Mouse (Mus musculus) forebrain, embryonic 15.5 days (tissue): ENCODE results near the gene Cpm. TPM values are rescaled to one million over a fixed set of nuclear protein-coding genes. Genes with fewer than 3 reads are reported as not detected.

ENCODE experiments used
- ATAC-seq: fragments of 200-750 bp; cut with Nextera tagmentation; replicated peaks from 2 replicates; pipeline ENCODE4 v1.8.0; 2017; ENCODE audit warnings: mild to moderate bottlenecking, moderate TSS enrichment, moderate library complexity
- H3K27ac ChIP-seq: fragments of 300-500 bp; sonication (generic); replicated peaks from 2 replicates; pipeline ENCODE4 v1.5.1; 2015; ENCODE audit warnings: mild to moderate bottlenecking, inconsistent platforms
- H3K27me3 ChIP-seq: fragments of 300-500 bp; sonication (generic); 2 replicates; pipeline ENCODE4 v1.6.1; 2015; ENCODE audit warnings: inconsistent platforms
- H3K36me3 ChIP-seq: fragments of 300-500 bp; sonication (generic); 2 replicates; pipeline ENCODE4 v1.6.1; 2015; ENCODE audit warnings: mild to moderate bottlenecking, inconsistent platforms
- H3K4me1 ChIP-seq: fragments of 300-500 bp; sonication (generic); 2 replicates; pipeline ENCODE4 v1.6.1; 2015; ENCODE audit warnings: inconsistent platforms
- H3K4me2 ChIP-seq: fragments of 300-500 bp; sonication (generic); replicated peaks from 2 replicates; pipeline ENCODE4 v1.6.1; 2015; ENCODE audit warnings: mild to moderate bottlenecking, inconsistent platforms
- H3K4me3 ChIP-seq: fragments of 300-500 bp; sonication (generic); 2 replicates; pipeline ENCODE4 v1.5.1; 2015; ENCODE audit warnings: mild to moderate bottlenecking, inconsistent platforms
- H3K9ac ChIP-seq: fragments of 300-500 bp; sonication (generic); replicated peaks from 2 replicates; pipeline ENCODE4 v1.6.1; 2015; ENCODE audit warnings: mild to moderate bottlenecking, inconsistent platforms
- H3K9me3 ChIP-seq: fragments of 300-500 bp; sonication (generic); 2 replicates; pipeline ENCODE4 v1.6.1; 2016; ENCODE audit warnings: inconsistent platforms
- WGBS: fragments of 180-500 bp; shearing (Covaris S2); methylation state at CpG from one replicate; pipeline ENCODE4 v1.1.7; 2015; ENCODE audit warnings: mixed read lengths; 5-methylcytosine and 5-hydroxymethylcytosine counted together
- polyA plus RNA-seq: library from polyadenylated mRNA; unstranded; fragments of >200 nt; fragmentation: Nextera tagmentation; extraction: Ambion mirVana; gene quantifications from 2 replicates; pipeline ENCODE4 v1.2.1, GENCODE M21; 2015

Gene Cpm
- polyA plus RNA-seq, 1 experiment from 2014 or later = 4.0 TPM

DNA sequence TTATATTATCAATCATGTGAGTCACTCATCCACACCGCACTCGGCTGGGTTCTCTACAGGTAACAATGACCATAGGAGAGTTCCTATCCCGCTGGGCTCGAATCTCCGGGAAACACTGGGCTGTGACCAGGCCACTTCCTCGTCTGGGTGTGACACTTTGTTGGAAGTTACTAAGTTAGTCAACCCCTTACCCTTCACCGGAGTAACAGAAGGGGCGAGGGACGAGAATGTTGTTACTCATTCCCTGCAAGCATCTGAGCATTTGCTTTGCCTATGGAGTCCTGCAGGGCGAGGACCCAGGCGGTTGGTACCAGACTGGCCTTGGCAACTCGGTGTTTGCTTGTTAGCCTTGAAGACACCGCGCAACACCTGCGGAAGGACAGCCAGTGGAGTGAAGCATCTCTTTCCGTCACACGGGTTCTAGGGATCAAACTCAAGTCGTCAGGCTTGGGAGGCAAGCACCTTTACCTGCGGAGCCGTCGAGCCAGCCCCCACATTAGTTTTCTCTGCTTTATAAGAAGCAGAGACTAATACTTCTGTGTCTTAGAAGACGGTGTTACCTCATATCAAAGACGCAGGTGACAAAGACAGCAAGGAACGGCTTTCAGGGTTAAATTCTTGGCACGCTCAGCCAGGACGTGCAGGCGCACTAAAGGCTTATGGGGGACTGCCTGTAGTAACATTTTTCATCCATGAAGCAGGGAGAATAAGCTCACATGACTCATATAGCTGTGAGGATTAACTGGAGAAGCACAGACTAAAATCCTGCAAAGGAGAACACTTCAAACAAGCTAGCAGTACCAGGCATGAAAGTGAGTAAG is 10.0 kb upstream of the Cpm start:
- 88% methylated on average over 27 of the region's 27 CpGs for WGBS
- no peaks in the 10 kb centered on the region for H3K9me3 ChIP-seq
- H3K4me2 ChIP-seq = no peak overlapping the region
- no peaks in the 10 kb centered on the region for H3K27me3 ChIP-seq
- no peak overlapping the region for H3K27ac ChIP-seq
- H3K36me3 ChIP-seq = no peaks in the 10 kb centered on the region
- no peak overlapping the region for H3K9ac ChIP-seq
- H3K4me3 ChIP-seq = no peak overlapping the region
- H3K4me1 ChIP-seq = no peaks in the 10 kb centered on the region
- ATAC-seq = no peak

DNA sequence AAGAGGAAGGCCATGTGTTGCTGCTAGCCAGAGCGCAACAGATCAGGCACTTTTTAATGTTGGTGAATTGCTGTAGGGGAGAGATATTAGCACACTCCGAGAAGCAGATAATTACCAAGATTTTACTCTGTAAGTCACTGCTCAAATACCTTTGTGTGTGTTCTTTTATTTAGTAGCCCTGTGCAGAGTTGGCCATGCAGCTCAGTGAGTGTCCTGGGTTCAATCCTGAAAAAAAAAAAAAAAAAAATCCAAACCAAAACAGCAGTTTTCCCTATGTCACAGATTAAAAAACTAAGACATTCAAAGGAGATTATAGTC is 9.5 kb upstream of the Cpm start:
- H3K27ac ChIP-seq = no peak overlapping the region
- H3K27me3 ChIP-seq = no peaks in the 10 kb centered on the region
- H3K36me3 ChIP-seq = no peaks in the 10 kb centered on the region
- no peak overlapping the region for H3K9ac ChIP-seq
- no peak overlapping the region for H3K4me2 ChIP-seq
- no peaks in the 10 kb centered on the region for H3K9me3 ChIP-seq
- WGBS = 83% methylated on average over 2 of the region's 2 CpGs
- no peak overlapping the region for H3K4me3 ChIP-seq
- no peak for ATAC-seq
- H3K4me1 ChIP-seq = no peaks in the 10 kb centered on the region

DNA sequence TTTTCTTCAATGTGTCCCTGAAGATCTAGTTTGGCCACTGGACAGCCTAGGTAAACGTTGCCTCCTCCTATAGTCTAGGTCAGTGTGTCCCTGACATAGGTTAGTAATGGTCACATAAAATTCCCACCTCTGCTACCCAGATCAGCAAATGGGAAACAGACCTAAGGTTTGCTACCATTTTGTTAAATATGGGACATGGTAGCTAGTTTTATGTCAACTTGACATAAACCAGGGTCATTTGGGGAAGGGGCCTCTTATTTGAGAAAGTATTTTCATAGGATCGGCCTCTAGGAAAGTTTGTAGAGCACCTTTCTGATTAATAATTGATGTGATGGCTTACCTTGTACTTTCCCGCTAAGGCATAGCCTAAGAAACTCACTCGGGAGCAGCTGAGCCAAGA is 8.8 kb upstream of the Cpm start:
- ATAC-seq = no peak
- no peaks in the 10 kb centered on the region for H3K27me3 ChIP-seq
- H3K4me1 ChIP-seq = no peaks in the 10 kb centered on the region
- no peaks in the 10 kb centered on the region for H3K36me3 ChIP-seq
- H3K9ac ChIP-seq = no peak overlapping the region
- H3K4me3 ChIP-seq = no peak overlapping the region
- H3K9me3 ChIP-seq = no peaks in the 10 kb centered on the region
- no peak overlapping the region for H3K4me2 ChIP-seq
- WGBS = 95% methylated on average over 4 of the region's 4 CpGs
- no peak overlapping the region for H3K27ac ChIP-seq

DNA sequence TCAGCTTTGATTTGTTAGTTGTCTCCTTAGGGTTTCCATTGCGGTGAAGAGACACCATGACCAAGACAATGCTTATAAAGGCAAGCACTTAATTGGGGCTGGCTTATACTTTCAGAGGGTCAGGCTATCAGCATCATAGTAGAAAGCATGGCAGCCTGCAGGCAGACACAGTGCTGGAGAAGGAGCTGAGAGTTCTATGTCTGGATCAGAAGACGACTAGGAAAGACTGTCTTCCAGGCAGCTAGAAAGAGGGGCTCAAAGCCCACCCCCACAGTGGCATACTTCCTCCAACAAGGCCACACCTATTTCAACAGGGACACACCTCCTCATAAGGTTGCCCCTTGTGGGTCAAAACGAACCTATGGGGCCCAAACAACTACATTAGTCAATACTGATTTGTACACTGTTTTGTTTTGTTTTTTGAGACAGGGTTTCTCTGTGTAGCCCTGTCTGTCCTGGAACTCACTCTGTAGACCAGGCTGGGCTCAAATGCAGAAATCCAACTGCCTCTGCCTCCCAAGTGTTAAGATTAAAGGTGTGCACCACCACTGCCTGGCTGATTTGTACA is 8.3 kb upstream of the Cpm start:
- no peak for ATAC-seq
- H3K27ac ChIP-seq = no peak overlapping the region
- no peaks in the 10 kb centered on the region for H3K4me1 ChIP-seq
- no peak overlapping the region for H3K9ac ChIP-seq
- H3K9me3 ChIP-seq = no peaks in the 10 kb centered on the region
- no peaks in the 10 kb centered on the region for H3K27me3 ChIP-seq
- WGBS = 82% methylated on average over 3 of the region's 3 CpGs
- H3K4me2 ChIP-seq = no peak overlapping the region
- H3K36me3 ChIP-seq = no peaks in the 10 kb centered on the region
- H3K4me3 ChIP-seq = no peak overlapping the region

DNA sequence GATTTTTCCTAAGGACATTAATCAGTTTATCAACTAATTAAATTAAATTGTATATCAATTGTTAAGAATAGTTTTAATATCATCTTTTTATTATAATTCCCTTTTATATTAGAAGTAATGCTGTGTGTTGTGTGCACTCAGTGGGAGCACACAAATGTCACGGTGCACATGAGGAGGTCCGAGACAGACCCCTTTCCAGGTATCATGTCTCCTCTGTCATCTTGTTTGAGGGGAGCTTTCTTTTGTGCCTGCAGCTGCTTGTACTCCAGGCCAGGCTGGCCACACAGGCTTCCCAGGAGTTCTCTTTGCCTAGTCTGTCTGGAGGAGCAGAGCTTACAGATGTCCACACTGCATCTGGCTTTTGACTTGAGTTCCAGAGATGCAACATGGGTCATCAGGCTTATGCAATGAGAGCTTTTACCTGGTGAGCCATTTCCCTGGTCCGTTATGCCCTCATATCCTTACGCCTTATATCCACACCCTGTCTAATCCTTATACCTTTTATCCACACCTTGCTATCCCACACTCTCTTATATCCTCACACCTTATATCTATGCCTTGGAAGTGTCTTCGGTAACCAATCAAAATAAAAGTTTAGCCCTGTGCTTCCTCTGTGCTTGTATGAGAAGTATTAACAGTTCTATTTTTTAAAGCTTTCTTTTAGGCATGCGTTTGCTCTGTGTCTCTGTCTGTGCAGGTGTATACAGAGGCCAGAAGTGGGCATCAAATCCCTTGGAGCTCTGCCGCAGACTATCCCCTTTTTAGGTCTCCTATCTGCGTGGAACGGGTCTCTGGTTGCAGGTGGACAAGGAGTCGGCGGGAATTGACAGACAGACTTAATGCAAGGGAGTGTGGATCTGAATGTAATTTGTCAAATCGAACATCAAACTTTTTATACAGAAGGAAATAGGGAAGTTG is 7.4 kb upstream of the Cpm start:
- Histone ChIP-seq H3K4me1 (no peaks in the 10 kb centered on the region), H3K36me3 (no peaks in the 10 kb centered on the region), H3K4me2 (no peak overlapping the region), H3K27ac (no peak overlapping the region), H3K9me3 (no peaks in the 10 kb centered on the region), H3K9ac (no peak overlapping the region), H3K27me3 (peaks cover under 1% of the 10 kb centered on the region; the same call in 1 of the 2 replicates), H3K4me3 (no peak overlapping the region)
- no peak for ATAC-seq
- 92% methylated on average over 12 of the region's 12 CpGs for WGBS

DNA sequence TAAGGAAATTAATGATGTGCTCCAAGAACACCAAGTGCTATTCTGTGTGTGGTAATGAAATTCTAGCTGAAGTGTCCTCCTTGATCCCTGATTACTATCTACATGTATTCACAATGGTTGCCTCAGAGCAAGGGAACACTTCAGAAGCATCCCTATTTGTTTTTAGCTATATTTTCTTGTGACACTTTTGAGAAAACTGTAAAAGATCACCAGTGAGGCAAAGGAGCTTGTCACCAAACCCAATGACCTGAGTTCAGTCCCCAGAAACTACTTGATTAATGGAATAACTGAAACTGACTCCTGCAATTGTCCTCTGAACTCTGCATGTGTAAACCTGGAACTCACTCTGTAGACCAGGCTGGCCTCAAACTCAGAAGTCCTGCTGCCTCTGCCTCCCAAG is 5.9 kb upstream of the Cpm start:
- Histone ChIP-seq H3K4me1 (peaks cover under 1% of the 10 kb centered on the region), H3K4me2 (no peak overlapping the region), H3K4me3 (no peak overlapping the region), H3K9me3 (no peaks in the 10 kb centered on the region), H3K27ac (no peak overlapping the region), H3K9ac (no peak overlapping the region), H3K27me3 (peaks cover 14% of the 10 kb centered on the region), H3K36me3 (no peaks in the 10 kb centered on the region)
- ATAC-seq = no peak

DNA sequence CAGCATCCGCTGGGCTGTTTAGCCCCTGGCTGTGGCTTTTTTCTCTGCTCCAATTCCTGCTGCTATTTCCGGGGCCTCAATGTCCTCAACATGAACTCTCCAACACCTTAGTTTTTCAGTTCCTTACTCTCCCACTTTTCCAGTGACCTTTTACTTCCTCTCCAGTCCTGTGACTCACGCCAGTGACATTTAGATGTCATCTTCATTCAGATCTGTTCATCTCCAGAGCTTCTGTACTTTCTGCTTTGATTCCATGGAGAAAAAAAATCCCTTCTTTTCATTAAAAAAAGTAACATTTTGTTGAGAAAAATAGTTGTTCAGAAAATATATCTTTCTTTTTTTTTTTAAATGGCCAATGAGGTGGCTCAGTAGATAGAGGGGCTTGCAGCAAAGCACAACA is 5.1 kb upstream of the Cpm start:
- no peak for ATAC-seq
- H3K4me3 ChIP-seq = no peak overlapping the region
- H3K36me3 ChIP-seq = no peaks in the 10 kb centered on the region
- no peak overlapping the region for H3K9ac ChIP-seq
- H3K27ac ChIP-seq = no peak overlapping the region
- WGBS = 58% methylated on average over 3 of the region's 3 CpGs
- H3K9me3 ChIP-seq = no peaks in the 10 kb centered on the region
- H3K27me3 ChIP-seq = peaks cover 22% of the 10 kb centered on the region
- H3K4me1 ChIP-seq = peaks cover 9% of the 10 kb centered on the region
- no peak overlapping the region for H3K4me2 ChIP-seq

DNA sequence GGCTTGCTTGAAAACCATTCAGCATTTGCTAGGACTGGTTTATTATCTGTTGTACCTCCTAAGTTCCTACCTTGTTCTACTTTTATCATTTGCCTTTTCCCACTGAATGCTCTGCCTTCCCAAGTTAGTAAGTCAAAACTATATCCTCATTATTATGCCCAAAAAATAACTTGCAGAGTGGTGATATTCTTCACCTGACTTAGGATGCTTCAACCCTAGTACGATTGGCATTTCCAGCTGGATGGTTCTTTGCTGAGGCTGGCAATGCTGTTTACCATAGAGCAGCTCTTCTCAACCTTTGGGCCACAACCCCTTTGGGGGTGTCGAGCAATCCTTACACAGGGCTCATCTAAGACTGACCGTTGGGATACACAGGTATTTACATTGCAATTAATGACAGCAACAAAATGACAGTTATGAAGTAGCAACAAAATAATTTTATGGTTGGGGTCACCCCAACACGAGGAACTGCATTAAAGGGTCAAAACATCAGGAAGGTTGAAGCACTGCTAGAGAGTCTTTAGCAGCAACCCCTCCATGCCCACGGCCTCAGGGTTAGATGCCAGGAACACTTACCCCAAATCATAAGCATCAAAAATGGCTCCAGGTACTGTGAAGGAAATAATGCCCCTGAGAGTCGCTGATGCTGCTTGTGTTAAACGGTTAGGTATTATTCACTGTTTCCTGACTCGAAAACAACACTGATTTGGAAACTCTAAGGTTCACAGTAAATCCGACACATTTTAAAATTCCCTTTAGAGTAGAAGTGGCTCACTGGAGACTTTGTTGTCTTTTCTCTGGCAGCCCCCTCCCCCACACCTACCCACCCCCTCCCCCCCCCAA is 4.4 kb upstream of the Cpm start:
- H3K9ac ChIP-seq = no peak overlapping the region
- H3K27ac ChIP-seq = no peak overlapping the region
- ATAC-seq = no peak
- peaks cover 28% of the 10 kb centered on the region for H3K27me3 ChIP-seq
- no peaks in the 10 kb centered on the region for H3K9me3 ChIP-seq
- no peak overlapping the region for H3K4me2 ChIP-seq
- H3K36me3 ChIP-seq = no peaks in the 10 kb centered on the region
- WGBS = 79% methylated on average over 9 of the region's 9 CpGs
- peaks cover 15% of the 10 kb centered on the region for H3K4me1 ChIP-seq
- no peak overlapping the region for H3K4me3 ChIP-seq

DNA sequence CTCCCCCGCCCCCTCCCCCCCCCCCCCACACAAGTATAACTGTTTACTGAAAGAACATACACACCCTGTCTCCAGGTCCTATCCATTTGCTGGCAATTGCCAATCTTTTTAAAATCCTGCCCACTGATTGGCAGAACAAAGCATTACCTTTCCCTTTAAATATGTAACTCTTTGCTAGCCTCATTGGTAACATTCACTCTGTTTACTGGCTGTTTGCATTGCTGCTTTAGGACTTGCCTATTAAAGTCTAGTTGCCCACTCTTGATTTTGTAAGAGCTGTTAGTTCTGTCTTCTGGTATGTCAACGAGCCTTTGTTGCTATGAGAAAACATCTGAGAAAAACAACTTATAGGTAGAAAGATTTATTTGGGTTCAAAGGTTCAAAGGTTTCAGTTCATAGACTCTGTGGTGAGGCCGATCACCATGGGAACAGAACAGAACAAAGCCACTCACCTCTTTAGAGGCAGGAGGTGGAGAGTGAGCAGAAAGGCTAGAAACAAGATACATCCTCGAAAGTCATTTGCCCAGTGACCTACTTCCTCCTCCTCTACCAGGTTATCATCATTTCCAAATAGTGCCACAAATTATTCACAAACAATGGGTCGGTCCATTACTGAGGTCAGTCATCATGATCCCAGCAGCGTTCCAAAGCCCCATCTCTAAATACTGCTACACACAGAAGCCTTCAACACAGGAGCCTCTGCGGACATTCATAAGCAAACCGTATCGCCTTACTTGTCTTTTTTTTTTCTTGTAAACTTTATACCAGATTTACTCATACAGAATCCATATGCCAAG is 3.6 kb upstream of the Cpm start:
- H3K4me2 ChIP-seq = no peak overlapping the region
- no peak overlapping the region for H3K9ac ChIP-seq
- H3K27ac ChIP-seq = no peak overlapping the region
- H3K36me3 ChIP-seq = no peaks in the 10 kb centered on the region
- H3K4me3 ChIP-seq = no peak overlapping the region
- no peaks in the 10 kb centered on the region for H3K9me3 ChIP-seq
- WGBS = 64% methylated on average over 9 of the region's 9 CpGs
- H3K4me1 ChIP-seq = peaks cover 18% of the 10 kb centered on the region
- peaks cover 36% of the 10 kb centered on the region for H3K27me3 ChIP-seq
- ATAC-seq = no peak

DNA sequence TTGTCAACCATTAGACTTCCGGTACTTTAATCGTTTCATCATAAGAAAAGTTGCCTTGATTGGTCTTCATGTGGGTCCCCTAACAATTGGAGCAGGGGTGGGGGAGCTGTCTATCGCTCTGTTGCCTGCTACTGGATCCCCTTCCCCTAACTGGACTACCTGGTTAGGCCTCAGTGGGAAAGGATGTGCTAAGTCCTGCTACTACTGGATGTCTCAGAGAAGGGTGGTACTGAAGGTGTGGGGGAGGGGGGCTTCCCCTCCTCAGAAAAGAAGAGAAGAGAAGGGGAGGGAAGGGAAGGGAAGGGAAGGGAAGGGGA is 3.0 kb upstream of the Cpm start:
- Histone ChIP-seq H3K9me3 (no peaks in the 10 kb centered on the region), H3K27ac (no peak overlapping the region), H3K9ac (no peak overlapping the region), H3K4me3 (no peak overlapping the region), H3K4me1 (peaks cover 18% of the 10 kb centered on the region), H3K27me3 (peaks cover 41% of the 10 kb centered on the region), H3K4me2 (no peak overlapping the region), H3K36me3 (no peaks in the 10 kb centered on the region)
- ATAC-seq = no peak
- 86% methylated on average over 3 of the region's 3 CpGs for WGBS

DNA sequence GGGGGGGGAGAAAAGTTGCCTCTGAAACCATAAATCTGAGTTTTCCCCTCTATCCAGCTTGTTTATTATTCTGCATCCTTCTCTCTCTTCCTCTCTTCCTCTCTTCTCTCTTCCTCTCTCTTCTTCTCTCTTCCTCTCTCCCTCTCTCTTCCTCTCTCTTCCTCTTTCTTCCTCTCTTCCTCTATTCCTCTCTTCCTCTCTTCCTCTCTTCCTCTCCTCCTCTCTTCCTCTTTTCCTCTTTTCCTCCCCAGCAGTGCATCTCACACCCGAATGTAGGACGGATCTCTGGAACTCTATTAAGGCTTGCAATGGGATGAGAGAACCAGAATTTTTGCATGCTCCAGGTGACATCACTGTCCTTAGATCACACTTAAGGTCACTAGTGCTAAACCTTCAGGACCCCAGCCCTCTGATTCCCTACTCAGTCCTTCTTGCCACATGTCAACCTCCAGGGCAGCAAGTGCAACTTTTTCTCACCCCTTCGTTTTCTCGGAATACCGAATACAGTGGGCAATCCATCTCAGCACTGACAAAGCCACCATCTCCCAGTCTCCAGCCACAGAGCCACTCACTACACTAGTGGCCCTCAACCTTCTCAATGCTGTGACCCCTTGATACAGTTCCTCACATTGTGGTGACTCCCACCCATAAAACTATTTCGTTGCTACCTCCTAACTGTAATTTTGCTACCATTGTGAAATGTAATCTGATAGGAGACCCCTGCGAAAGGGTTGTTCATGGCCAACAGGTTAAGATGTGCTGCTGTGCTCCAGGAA is 2.3 kb upstream of the Cpm start:
- no peak overlapping the region for H3K27ac ChIP-seq
- H3K4me3 ChIP-seq = no peak overlapping the region
- ATAC-seq = no peak
- 81% methylated on average over 7 of the region's 7 CpGs for WGBS
- H3K9ac ChIP-seq = no peak overlapping the region
- no peaks in the 10 kb centered on the region for H3K36me3 ChIP-seq
- no peak overlapping the region for H3K4me2 ChIP-seq
- H3K4me1 ChIP-seq = peaks cover 18% of the 10 kb centered on the region
- H3K27me3 ChIP-seq = peaks cover 48% of the 10 kb centered on the region
- H3K9me3 ChIP-seq = no peaks in the 10 kb centered on the region
